8 mouse cellular contexts compared by ENCODE assay signal in genomic region chr16:62854191-62855068, GRCm38 (mm10). TPM values are rescaled to one million over a fixed set of nuclear protein-coding genes. Genes with fewer than 3 reads are reported as not detected.
DNase-seq lines count a peak whose midpoint lies in the region; ATAC-seq lines count a peak whose summit lies in the region.

Gene Pros1, plus strand, starts transcription at chr16:62854307.

- intact Hi-C loops in gastrocnemius, postnatal 36 days (cut with DNase I), result no loop called here

- peak within 1 kb of the TSS; percentile 90 for H3K27ac ChIP-seq in limb, embryonic 10.5 days
- peak within 1 kb of the TSS; percentile 91 for H3K27ac ChIP-seq in midbrain, embryonic 10.5 days (replicated peaks)

- H3K4me1 ChIP-seq in limb, embryonic 10.5 days, result peaks cover 11% of the 10 kb centered on the region
- H3K4me1 ChIP-seq in midbrain, embryonic 10.5 days, result peaks cover 13% of the 10 kb centered on the region; the same call in 1 of the 2 replicates

- ATAC-seq in inflammation-experienced regulatory T-cells, adult 6 months, result peak; percentile 65

- H3K27me3 ChIP-seq in limb, embryonic 10.5 days (ENCODE audit: low read depth, poor library complexity, severe bottlenecking), result no peaks in the 10 kb centered on the region
- no peaks in the 10 kb centered on the region for H3K27me3 ChIP-seq in midbrain, embryonic 10.5 days (ENCODE audit: low read depth, poor library complexity, severe bottlenecking)

- DNase-seq in T-cell, adult 2 months (ENCODE audit: low spot score), result peak; percentile 21
- DNase-seq in cerebellum, postnatal 36 days, result peak; percentile 13 to 16
- DNase-seq in gastrocnemius, postnatal 36 days, result peak; percentile 55 to 64
- DNase-seq in limb, embryonic 10.5 days (ENCODE audit: low spot score), result peak; percentile 84
- peak; percentile 74 for DNase-seq in midbrain, embryonic 10.5 days (ENCODE audit: low spot score)
- DNase-seq in skeletal muscle tissue, adult 2 months (ENCODE audit: low read depth, low spot score), result peak; percentile 38
- DNase-seq in c-Kit-positive CD71-positive TER-119-positive erythroid progenitor cells, embryonic 14.5 days (ENCODE audit: low spot score), result no peak

- 6% methylated on average over 40 of the region's 42 CpGs for WGBS in limb, embryonic 10.5 days
- 4% methylated on average over 41 of the region's 42 CpGs for WGBS in midbrain, embryonic 10.5 days

- no peaks in the 10 kb centered on the region for H3K9me3 ChIP-seq in limb, embryonic 10.5 days (replicated peaks)
- H3K9me3 ChIP-seq in midbrain, embryonic 10.5 days (replicated peaks), result no peaks in the 10 kb centered on the region

- H3K4me3 ChIP-seq in limb, embryonic 10.5 days, result peak within 1 kb of the TSS; percentile 66
- H3K4me3 ChIP-seq in midbrain, embryonic 10.5 days, result peak within 1 kb of the TSS; percentile 71

- H3K36me3 ChIP-seq in limb, embryonic 10.5 days, result no peaks in the 10 kb centered on the region
- no peaks in the 10 kb centered on the region for H3K36me3 ChIP-seq in midbrain, embryonic 10.5 days

RNA-seq across cellular contexts. Expression of gene Pros1, which starts in this region (rescaled TPM):
- 1 to 10 TPM; 6.1 TPM for total RNA-seq in gastrocnemius, postnatal 36 days (2021)
- polyA plus RNA-seq in inflammation-experienced regulatory T-cells, adult 6 months (2017; shearing (Covaris generic)), result 10 to 100 TPM in 2 of 3 experiments, 1 to 10 TPM in 1; 1.8 to 18.2 (median 10.0) TPM
- polyA plus RNA-seq in limb, embryonic 10.5 days (2016; fragmentation: Nextera tagmentation; extraction: Ambion mirVana), result 15.8 and 16.5 TPM in 2 replicates
- 19.2 and 19.6 TPM in 2 replicates for polyA plus RNA-seq in midbrain, embryonic 10.5 days (2016; fragmentation: Nextera tagmentation; extraction: Ambion mirVana)
